Mouse (Mus musculus) kidney, adult 2 months (tissue): Measurements from ENCODE around the gene Aar2.

Experiments used
- CTCF ChIP-seq: fragments of 200-500 bp; conservative IDR thresholded peaks from 2 replicates; pipeline ENCODE4 v1.5.1; 2011; ENCODE audit warnings: low read depth, mild to moderate bottlenecking, control low read depth, low read length, moderate library complexity, mixed read lengths; ENCODE audit not compliant: insufficient read depth, insufficient read length
- POLR2A ChIP-seq: fragments of 200-500 bp; IDR thresholded peaks from one replicate; pipeline ENCODE4 v1.6.1; 2011; ENCODE audit warnings: low read depth, low read length, control low read depth

DNA sequence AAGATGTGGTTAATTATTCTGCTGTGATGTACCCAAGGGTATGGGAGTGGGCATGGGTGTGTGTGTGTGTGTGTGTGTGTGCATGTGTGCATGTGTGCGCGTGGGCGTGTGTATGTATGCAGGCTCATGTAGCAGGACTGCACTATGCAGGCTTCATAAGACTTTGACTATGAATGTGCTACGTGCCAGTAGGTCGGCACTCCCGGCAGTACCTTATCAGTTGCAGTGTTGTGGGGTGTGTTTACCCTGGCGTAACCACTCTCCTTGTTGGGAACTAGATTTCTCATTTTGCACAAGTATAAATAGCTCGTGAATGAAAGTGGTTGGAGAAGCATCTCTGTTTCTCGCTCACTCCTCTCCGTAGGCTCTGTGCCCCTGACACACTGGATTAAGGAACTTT lies 35.5 kb downstream of the Aar2 start:
- TF ChIP-seq CTCF (no peak), POLR2A (no peak)
